Mouse (Mus musculus): ENCODE data around the gene Necap1. TPM values are rescaled to one million over a fixed set of nuclear protein-coding genes. Genes with fewer than 3 reads are reported as not detected.

Gene Necap1
- polyA plus RNA-seq, 1 experiment from 2014 or later: 36.1 TPM

DNA sequence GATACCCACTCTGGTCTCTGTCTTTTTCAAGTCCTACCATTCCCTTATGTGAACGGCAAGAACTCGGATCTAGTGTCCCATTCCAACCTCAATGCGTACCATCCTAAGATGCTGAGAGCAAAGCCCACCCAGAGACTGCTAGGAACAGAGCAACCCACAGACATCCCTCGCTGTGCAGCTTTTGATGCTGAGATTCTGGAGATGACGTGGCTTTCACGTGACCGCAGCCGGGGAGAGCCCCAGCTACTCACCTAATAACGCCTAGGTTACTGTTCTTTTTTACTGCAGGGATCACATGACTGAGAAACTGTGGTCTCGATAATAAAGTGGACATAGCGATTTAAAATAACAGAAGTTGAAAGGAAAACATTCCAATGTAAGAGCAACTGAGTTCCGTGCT, 19.7 kb upstream of the Necap1 start:
- TF ChIP-seq CTCF (IDR thresholded peaks at IDR 0.05): no peak
- in situ Hi-C loops (cut with MboI; ENCODE audit: low pct_unique_long_range_greater_than_20kb): no loop called here
- no peak for ATAC-seq
- ChIA-PET POLR2A (no interaction called here), CTCF (no interaction called here)
- DNase-seq (ENCODE audit: low read depth, low spot score): no peak
- no peaks in the 10 kb centered on the region for H3K27me3 ChIP-seq

DNA sequence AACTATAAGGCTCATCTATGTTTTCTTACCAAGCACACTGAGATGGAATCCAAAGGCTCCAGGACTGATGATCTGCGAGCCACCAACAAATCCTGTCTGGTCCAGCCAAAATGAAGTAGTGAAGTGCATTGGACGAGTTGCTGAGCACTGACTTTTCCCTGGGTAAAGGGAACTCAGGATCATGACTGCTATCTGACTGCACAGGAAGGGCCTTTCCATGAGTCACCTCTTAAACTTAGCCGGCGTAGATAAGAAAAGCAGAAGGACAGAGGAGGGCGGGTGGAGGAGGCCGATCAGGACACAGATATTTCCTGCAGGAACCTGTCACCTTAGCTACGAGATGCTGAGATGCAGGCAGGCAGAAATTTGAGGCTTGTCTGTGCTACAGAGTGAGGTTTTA, 18.3 kb upstream of the Necap1 start, which contains the start of gene C3ar1:
Gene C3ar1 (minus strand): TSS at position 207 of the 400 bp plus-strand sequence.
- no peak for ATAC-seq

DNA sequence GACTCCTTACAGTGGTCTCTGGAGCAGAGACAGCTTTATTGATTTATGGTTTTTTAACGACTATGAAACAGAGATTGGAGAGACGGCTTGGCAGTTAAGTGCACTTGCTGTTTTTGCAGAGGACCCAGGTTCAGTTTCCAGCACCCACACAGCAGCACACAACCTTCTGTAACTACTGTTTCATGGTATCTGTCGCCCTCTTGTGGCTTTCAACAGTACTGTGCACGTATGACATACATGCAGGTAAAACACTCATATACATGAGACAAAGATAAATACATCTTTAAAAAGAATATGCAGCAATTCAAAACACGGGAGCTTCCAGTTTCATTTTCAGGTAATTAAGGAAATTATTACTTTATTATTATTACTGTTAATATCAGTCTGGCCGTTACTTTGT, 11.8 kb upstream of the Necap1 start:
- in situ Hi-C loops (cut with MboI; ENCODE audit: low pct_unique_long_range_greater_than_20kb): no loop called here
- peak; percentile 42 for TF ChIP-seq CTCF (IDR thresholded peaks at IDR 0.05)
- ATAC-seq: no peak
- ChIA-PET POLR2A (no interaction called here), CTCF (interaction anchor here (0.8 kb wide), 1 partner anchor 12 kb away, joined by 3 read pairs; the partner anchor contains the start of gene Necap1)
- H3K27me3 ChIP-seq: no peaks in the 10 kb centered on the region
- no peak for DNase-seq (ENCODE audit: low read depth, low spot score)

More for the DNA sequence above, 18.3 kb upstream of the Necap1 start, which contains the start of gene C3ar1:
- DNase-seq (ENCODE audit: low read depth, low spot score): no peak
- CTCF ChIA-PET: no interaction called here
- POLR2A ChIA-PET: no interaction called here
- H3K27me3 ChIP-seq: no peaks in the 10 kb centered on the region
- in situ Hi-C loops (cut with MboI; ENCODE audit: low pct_unique_long_range_greater_than_20kb): no loop called here
- TF ChIP-seq CTCF (IDR thresholded peaks at IDR 0.05): no peak

DNA sequence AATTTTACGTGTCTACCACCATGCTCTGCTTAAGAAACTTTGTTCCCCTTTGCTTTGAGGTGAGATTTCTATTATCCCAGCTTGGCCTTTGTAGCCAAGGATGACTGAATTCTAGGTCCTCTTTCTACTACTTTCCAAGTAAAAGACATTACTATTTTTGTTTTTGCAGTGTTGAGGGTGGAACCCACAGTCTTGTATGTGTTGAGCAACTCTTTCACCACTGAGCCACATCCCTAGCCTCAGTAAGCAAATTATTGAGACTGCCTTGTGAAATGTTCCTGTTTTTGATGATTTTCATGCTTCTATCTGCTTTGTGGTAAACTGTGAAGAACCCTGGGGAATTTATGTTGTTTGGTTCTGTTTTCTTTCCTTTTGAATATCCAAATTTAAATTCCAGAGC, 11.4 kb upstream of the Necap1 start:
- POLR2A ChIA-PET: no interaction called here
- no peak for TF ChIP-seq CTCF (IDR thresholded peaks at IDR 0.05)
- ATAC-seq (no peak), DNase-seq (ENCODE audit: low read depth, low spot score) (no peak)
- CTCF ChIA-PET: no interaction called here
- in situ Hi-C loops (cut with MboI; ENCODE audit: low pct_unique_long_range_greater_than_20kb): no loop called here
- H3K27me3 ChIP-seq: no peaks in the 10 kb centered on the region

DNA sequence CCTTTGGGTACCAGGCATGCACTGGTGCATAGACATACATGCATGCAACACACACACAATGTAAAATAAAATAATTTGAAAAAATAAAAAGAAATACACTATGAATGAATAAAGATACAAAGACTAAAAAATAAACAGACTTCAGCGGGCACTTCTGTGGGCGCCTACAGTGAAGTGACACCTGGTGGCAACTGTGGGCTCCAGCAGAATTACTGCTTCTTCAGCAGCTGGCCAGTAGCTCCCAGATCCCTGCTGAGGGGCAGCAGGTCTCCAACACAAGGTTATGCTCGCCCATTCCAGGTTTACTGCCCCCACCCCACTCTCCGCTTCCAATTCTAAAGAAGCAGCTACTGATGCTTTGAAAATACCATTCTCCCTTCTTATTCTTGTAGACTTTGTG, 6.4 kb upstream of the Necap1 start:
- ATAC-seq (no peak), DNase-seq (ENCODE audit: low read depth, low spot score) (no peak)
- in situ Hi-C loops (cut with MboI; ENCODE audit: low pct_unique_long_range_greater_than_20kb): no loop called here
- POLR2A ChIA-PET: no interaction called here
- CTCF ChIA-PET: interaction anchor here (3.4 kb wide), 1 partner anchor 34 kb away, joined by 20 read pairs; no protein-coding TSS in a partner anchor
- peak; percentile 63 for TF ChIP-seq CTCF (IDR thresholded peaks at IDR 0.05)
- no peaks in the 10 kb centered on the region for H3K27me3 ChIP-seq

DNA sequence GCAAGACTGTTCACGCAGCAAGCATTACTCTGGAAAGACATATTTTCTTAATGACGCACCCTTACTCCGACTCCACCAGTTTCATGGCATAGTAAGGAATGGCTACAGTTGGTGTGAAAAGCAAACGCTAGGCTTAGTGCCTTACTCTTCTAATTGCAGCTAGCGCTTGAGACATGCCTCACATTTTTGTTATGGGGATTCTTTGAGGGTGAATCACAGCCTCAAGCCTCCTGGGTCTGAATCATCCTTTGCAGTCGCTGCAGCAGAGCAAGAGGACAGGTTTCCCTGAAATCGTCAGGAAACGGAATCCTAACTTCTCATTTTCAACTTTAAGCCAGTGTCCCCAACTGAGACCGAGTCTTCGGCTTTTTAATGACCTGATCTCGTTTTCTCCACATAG, 4.4 kb upstream of the Necap1 start:
- POLR2A ChIA-PET: no interaction called here
- peak; percentile 83 for DNase-seq (ENCODE audit: low read depth, low spot score)
- in situ Hi-C loops (cut with MboI; ENCODE audit: low pct_unique_long_range_greater_than_20kb): loop anchor here (5.0 kb wide), 1 partner anchor 48 kb away; no protein-coding TSS in a partner anchor
- peak; percentile 98 for ATAC-seq
- no peaks in the 10 kb centered on the region for H3K27me3 ChIP-seq
- peak; percentile 7 for TF ChIP-seq CTCF (IDR thresholded peaks at IDR 0.05)
- CTCF ChIA-PET: interaction anchor here (1.2 to 3.4 kb wide), 4 partner anchors 36 to 200 kb away, joined by 4 to 20 read pairs (median 6); no protein-coding TSS in a partner anchor

DNA sequence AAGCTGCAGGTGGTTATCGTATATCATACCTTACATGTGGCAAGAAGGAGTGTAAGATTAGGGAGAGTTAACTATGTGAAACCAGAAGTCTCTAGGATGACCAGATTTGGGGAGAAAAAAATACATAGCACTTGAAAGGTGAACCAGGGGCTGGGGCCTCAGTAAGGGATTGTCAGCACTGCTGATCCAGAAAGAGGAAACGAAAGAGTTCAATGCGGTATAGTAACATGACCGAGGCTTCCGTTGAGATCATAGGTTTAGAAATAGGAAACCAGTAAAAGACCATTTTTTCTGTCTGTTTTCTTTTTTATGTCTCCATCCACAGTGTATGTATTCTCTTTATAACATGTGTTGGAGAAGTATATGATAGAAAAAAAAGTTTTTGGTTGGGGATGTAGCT, 1.5 kb upstream of the Necap1 start:
- ChIA-PET CTCF (no interaction called here), POLR2A (no interaction called here)
- in situ Hi-C loops (cut with MboI; ENCODE audit: low pct_unique_long_range_greater_than_20kb): loop anchor here (5.0 kb wide), 1 partner anchor 50 kb away; no protein-coding TSS in a partner anchor
- ATAC-seq (no peak), DNase-seq (ENCODE audit: low read depth, low spot score) (no peak)
- no peaks in the 10 kb centered on the region for H3K27me3 ChIP-seq
- TF ChIP-seq CTCF (IDR thresholded peaks at IDR 0.05): no peak

DNA sequence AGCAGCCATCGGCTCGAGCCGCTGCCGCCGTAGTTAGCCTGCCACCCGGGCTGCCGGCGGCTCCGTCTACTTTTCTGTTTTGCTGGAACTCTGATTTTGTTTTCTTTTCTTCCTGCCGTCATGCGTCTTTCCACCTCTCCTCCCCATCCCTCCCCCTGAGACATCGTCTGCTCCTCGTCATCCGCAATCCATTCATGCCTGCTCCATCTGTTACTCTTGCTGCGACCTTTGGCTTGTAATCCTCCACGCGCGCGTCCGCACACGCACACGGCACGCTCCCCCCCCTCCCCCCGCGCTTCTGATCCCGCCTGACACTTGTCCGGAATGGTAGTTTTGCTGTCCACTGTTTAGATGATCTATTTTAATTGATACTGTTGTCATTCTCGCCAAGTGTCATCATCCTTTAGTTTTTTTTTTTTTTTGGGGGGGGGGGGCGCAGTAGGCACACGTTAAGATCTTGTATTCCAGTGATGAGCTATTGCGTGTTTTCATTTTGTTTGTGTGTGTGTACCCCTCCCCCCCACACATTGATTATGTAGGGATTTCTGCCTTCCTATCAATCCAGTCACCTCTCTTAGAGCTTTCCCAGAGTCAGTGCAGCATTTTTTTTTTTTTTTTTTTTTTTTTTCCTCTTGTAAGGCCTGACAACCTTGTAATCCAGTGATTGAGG, 581 bp downstream of the Necap1 start:
- in situ Hi-C loops (cut with MboI; ENCODE audit: low pct_unique_long_range_greater_than_20kb): loop anchor here (5.0 to 25.0 kb wide), 2 partner anchors 53 to 1512 kb away; no protein-coding TSS in a partner anchor
- ChIA-PET POLR2A (interaction anchor here (0.5 to 0.7 kb wide), 6 partner anchors 8 to 1884 kb away, joined by 3 to 7 read pairs (median 5); no protein-coding TSS in a partner anchor), CTCF (interaction anchor here (1.1 to 1.6 kb wide), 4 partner anchors 12 to 46 kb away, joined by 3 to 4 read pairs (median 3); no protein-coding TSS in a partner anchor)
- no peaks in the 10 kb centered on the region for H3K27me3 ChIP-seq
- ATAC-seq (peak; percentile 2), DNase-seq (ENCODE audit: low read depth, low spot score) (no peak)
- TF ChIP-seq CTCF (IDR thresholded peaks at IDR 0.05): no peak

DNA sequence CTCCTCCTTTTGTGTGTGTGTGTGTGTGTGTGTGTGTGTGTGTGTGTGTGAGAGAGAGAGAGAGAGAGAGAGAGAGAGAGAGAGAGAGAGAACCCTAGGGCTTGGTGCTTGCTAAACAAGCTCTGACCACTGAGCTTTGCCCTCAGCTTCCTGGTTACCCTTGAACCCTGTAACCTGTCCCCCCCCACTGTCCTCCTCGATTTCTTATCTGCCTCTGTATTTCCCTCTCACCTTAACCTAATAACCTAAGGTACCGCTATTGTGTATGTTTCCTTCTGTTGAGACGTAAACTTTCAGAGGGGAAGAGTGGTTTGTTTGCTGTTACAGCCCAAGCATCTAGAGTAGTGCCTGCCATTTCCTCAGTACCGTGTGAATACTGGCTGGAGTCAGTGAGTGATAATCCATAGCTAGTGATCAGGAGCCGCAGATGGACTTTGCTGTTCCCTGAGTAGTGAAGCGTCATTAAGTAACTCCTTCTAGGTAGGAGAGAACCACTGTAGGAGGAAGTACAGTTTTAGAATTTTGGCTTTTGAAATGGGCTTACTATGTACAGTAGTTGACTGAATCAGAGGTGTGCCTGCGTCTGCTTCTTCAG, 5.0 kb downstream of the Necap1 start:
- ChIA-PET CTCF (interaction anchor here (2.8 kb wide), 1 partner anchor 11 kb away, joined by 15 read pairs; no protein-coding TSS in a partner anchor), POLR2A (no interaction called here)
- no peak for ATAC-seq
- TF ChIP-seq CTCF (IDR thresholded peaks at IDR 0.05): no peak
- H3K27me3 ChIP-seq: no peaks in the 10 kb centered on the region
- DNase-seq (ENCODE audit: low read depth, low spot score): no peak
- in situ Hi-C loops (cut with MboI; ENCODE audit: low pct_unique_long_range_greater_than_20kb): loop anchor here (25.0 kb wide), 1 partner anchor 1508 kb away; no protein-coding TSS in a partner anchor

DNA sequence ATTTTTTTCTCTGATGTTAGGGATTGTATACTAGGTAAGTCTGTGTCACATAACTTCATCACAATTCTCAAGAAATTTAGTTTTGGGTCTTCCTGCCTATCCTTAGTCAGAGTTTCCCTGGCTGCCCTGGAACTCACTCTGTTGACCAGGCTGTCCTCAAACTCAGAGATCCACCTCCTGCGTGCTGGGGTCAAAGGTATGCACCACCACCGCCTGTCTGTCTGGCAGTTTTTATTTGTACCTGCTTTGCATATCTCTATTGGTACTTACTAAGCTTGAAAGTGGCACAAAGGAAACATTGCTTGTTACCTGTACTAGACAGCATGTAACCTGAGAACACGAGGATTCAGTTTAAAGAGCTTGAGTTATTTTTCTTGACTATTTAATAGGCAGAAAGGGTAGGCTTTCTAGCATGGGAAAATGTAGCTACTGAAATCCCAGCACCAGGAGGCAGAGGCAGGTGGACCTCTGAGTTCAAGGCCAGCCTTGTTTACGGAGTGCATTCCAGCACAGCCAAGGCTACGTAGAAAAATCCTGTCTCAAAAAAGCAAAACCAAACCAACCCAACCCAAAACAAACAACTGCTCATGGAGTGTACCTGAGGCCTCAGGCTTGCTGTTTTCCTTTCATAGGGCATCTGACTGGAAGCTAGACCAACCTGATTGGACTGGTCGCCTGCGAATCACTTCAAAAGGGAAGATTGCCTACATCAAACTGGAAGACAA, 5.7 kb downstream of the Necap1 start:
- ATAC-seq: no peak
- POLR2A ChIA-PET: no interaction called here
- no peak for DNase-seq (ENCODE audit: low read depth, low spot score)
- CTCF ChIA-PET: interaction anchor here (1.3 to 2.8 kb wide), 2 partner anchors 11 to 75 kb away, joined by 3 to 15 read pairs; no protein-coding TSS in a partner anchor
- H3K27me3 ChIP-seq: no peaks in the 10 kb centered on the region
- no peak for TF ChIP-seq CTCF (IDR thresholded peaks at IDR 0.05)
- in situ Hi-C loops (cut with MboI; ENCODE audit: low pct_unique_long_range_greater_than_20kb): loop anchor here (25.0 kb wide), 1 partner anchor 1507 kb away; no protein-coding TSS in a partner anchor
